Mouse (Mus musculus): ENCODE data around the gene Rhbdd2. TPM values are rescaled to one million over a fixed set of nuclear protein-coding genes. Genes with fewer than 3 reads are reported as not detected.
A peak's percentile ranks its signal among the peaks of the same experiment; 100 is the strongest.

Gene Rhbdd2
- total and polyA plus RNA-seq, 3 experiments = 18.2 to 23.9 (median 23.0) TPM

GRCm38 (mm10) chr5:135648461-135649308 lies 16.3 kb downstream of the Rhbdd2 start:
- intact Hi-C loops (cut with DNase I) = no loop called here
- H3K79me2 ChIP-seq (replicated peaks; ENCODE audit: control insufficient read depth, insufficient read depth, low read length) = no peaks in the 10 kb centered on the region
- no peak for DNase-seq
- H3K36me3 ChIP-seq (ENCODE audit: control insufficient read depth, insufficient read depth, low read length) = no peaks in the 10 kb centered on the region
- no peak overlapping the region for H3K4me3 ChIP-seq
- TF ChIP-seq EP300 (IDR thresholded peaks at IDR 0.05; ENCODE audit: insufficient read depth, low read depth, low read length) (no peak), CTCF (IDR thresholded peaks at IDR 0.05) (no peak), POLR2A (IDR thresholded peaks at IDR 0.05; ENCODE audit: insufficient read depth, low read depth, low read length) (no peak)
- H3K27me3 ChIP-seq (ENCODE audit: control insufficient read depth, insufficient read depth, low read length) = no peaks in the 10 kb centered on the region
- 70% methylated on average over 9 of the region's 9 CpGs for WGBS
- H3K4me1 ChIP-seq (ENCODE audit: control insufficient read depth, insufficient read depth, low read length) = no peaks in the 10 kb centered on the region
- H3K27ac ChIP-seq = no peak overlapping the region
- H3K9ac ChIP-seq (ENCODE audit: low read depth, low read length) = no peak overlapping the region

GRCm38 (mm10) chr5:135649309-135649633 lies 16.9 kb downstream of the Rhbdd2 start:
- no peaks in the 10 kb centered on the region for H3K36me3 ChIP-seq (ENCODE audit: control insufficient read depth, insufficient read depth, low read length)
- TF ChIP-seq EP300 (IDR thresholded peaks at IDR 0.05; ENCODE audit: insufficient read depth, low read depth, low read length) (no peak), POLR2A (IDR thresholded peaks at IDR 0.05; ENCODE audit: insufficient read depth, low read depth, low read length) (no peak), CTCF (IDR thresholded peaks at IDR 0.05) (no peak)
- no peaks in the 10 kb centered on the region for H3K4me1 ChIP-seq (ENCODE audit: control insufficient read depth, insufficient read depth, low read length)
- intact Hi-C loops (cut with DNase I) = no loop called here
- 94% methylated on average over 1 of the region's 1 CpGs for WGBS
- DNase-seq = no peak
- no peak overlapping the region for H3K27ac ChIP-seq
- no peaks in the 10 kb centered on the region for H3K27me3 ChIP-seq (ENCODE audit: control insufficient read depth, insufficient read depth, low read length)
- H3K9ac ChIP-seq (ENCODE audit: low read depth, low read length) = no peak overlapping the region
- H3K4me3 ChIP-seq = no peak overlapping the region
- no peaks in the 10 kb centered on the region for H3K79me2 ChIP-seq (replicated peaks; ENCODE audit: control insufficient read depth, insufficient read depth, low read length)

- no peak for TF ChIP-seq EP300 (IDR thresholded peaks at IDR 0.05; ENCODE audit: insufficient read depth, low read depth, low read length)
- no peak for TF ChIP-seq CTCF (IDR thresholded peaks at IDR 0.05)
- TF ChIP-seq POLR2A (IDR thresholded peaks at IDR 0.05; ENCODE audit: insufficient read depth, low read depth, low read length) = no peak
- Histone ChIP-seq H3K4me3 (no peak overlapping the region), H3K79me2 (replicated peaks; ENCODE audit: control insufficient read depth, insufficient read depth, low read length) (no peaks in the 10 kb centered on the region), H3K27me3 (ENCODE audit: control insufficient read depth, insufficient read depth, low read length) (no peaks in the 10 kb centered on the region), H3K36me3 (ENCODE audit: control insufficient read depth, insufficient read depth, low read length) (no peaks in the 10 kb centered on the region), H3K27ac (no peak overlapping the region), H3K4me1 (ENCODE audit: control insufficient read depth, insufficient read depth, low read length) (no peaks in the 10 kb centered on the region), H3K9ac (ENCODE audit: low read depth, low read length) (no peak overlapping the region)
- DNase-seq = no peak
- intact Hi-C loops (cut with DNase I) = no loop called here
- 92% methylated on average over 3 of the region's 3 CpGs for WGBS
These were observed 19.1 kb downstream of the Rhbdd2 start for GRCm38 (mm10) chr5:135651536-135651935.

GRCm38 (mm10) chr5:135653209-135653608 lies 20.8 kb downstream of the Rhbdd2 start:
- WGBS = 65% methylated on average over 2 of the region's 2 CpGs
- DNase-seq = no peak
- intact Hi-C loops (cut with DNase I) = no loop called here

GRCm38 (mm10) chr5:135656046-135656445 lies 23.6 kb downstream of the Rhbdd2 start:
- Histone ChIP-seq H3K79me2 (replicated peaks; ENCODE audit: control insufficient read depth, insufficient read depth, low read length) (no peaks in the 10 kb centered on the region), H3K36me3 (ENCODE audit: control insufficient read depth, insufficient read depth, low read length) (no peaks in the 10 kb centered on the region), H3K27me3 (ENCODE audit: control insufficient read depth, insufficient read depth, low read length) (no peaks in the 10 kb centered on the region; the same call in 1 of the 2 replicates), H3K4me1 (ENCODE audit: control insufficient read depth, insufficient read depth, low read length) (no peaks in the 10 kb centered on the region), H3K9ac (ENCODE audit: low read depth, low read length) (no peak overlapping the region), H3K27ac (no peak overlapping the region), H3K4me3 (no peak overlapping the region)
- TF ChIP-seq CTCF (IDR thresholded peaks at IDR 0.05) = no peak
- no peak for TF ChIP-seq POLR2A (IDR thresholded peaks at IDR 0.05; ENCODE audit: insufficient read depth, low read depth, low read length)
- 0 out of 2 replicates have a peak, but pooled peaks have one; percentile 52 for TF ChIP-seq EP300 (IDR thresholded peaks at IDR 0.05; ENCODE audit: insufficient read depth, low read depth, low read length)
- no peak for DNase-seq
- WGBS = 69% methylated on average over 5 of the region's 5 CpGs
- intact Hi-C loops (cut with DNase I) = no loop called here

More at GRCm38 (mm10) chr5:135653209-135653608, 20.8 kb downstream of the Rhbdd2 start:
- TF ChIP-seq POLR2A (IDR thresholded peaks at IDR 0.05; ENCODE audit: insufficient read depth, low read depth, low read length) (no peak), CTCF (IDR thresholded peaks at IDR 0.05) (no peak), EP300 (IDR thresholded peaks at IDR 0.05; ENCODE audit: insufficient read depth, low read depth, low read length) (no peak)
- Histone ChIP-seq H3K4me3 (no peak overlapping the region), H3K79me2 (replicated peaks; ENCODE audit: control insufficient read depth, insufficient read depth, low read length) (no peaks in the 10 kb centered on the region), H3K4me1 (ENCODE audit: control insufficient read depth, insufficient read depth, low read length) (no peaks in the 10 kb centered on the region), H3K36me3 (ENCODE audit: control insufficient read depth, insufficient read depth, low read length) (no peaks in the 10 kb centered on the region), H3K27me3 (ENCODE audit: control insufficient read depth, insufficient read depth, low read length) (no peaks in the 10 kb centered on the region), H3K27ac (no peak overlapping the region), H3K9ac (ENCODE audit: low read depth, low read length) (no peak overlapping the region)

GRCm38 (mm10) chr5:135657128-135657527 lies 24.7 kb downstream of the Rhbdd2 start:
- Histone ChIP-seq H3K27ac (no peak overlapping the region), H3K4me3 (no peak overlapping the region), H3K79me2 (replicated peaks; ENCODE audit: control insufficient read depth, insufficient read depth, low read length) (no peaks in the 10 kb centered on the region), H3K4me1 (ENCODE audit: control insufficient read depth, insufficient read depth, low read length) (no peaks in the 10 kb centered on the region), H3K9ac (ENCODE audit: low read depth, low read length) (no peak overlapping the region), H3K27me3 (ENCODE audit: control insufficient read depth, insufficient read depth, low read length) (no peaks in the 10 kb centered on the region; the same call in 1 of the 2 replicates), H3K36me3 (ENCODE audit: control insufficient read depth, insufficient read depth, low read length) (no peaks in the 10 kb centered on the region)
- 88% methylated on average over 5 of the region's 5 CpGs for WGBS
- TF ChIP-seq POLR2A (IDR thresholded peaks at IDR 0.05; ENCODE audit: insufficient read depth, low read depth, low read length) = no peak
- no peak for TF ChIP-seq EP300 (IDR thresholded peaks at IDR 0.05; ENCODE audit: insufficient read depth, low read depth, low read length)
- no peak for TF ChIP-seq CTCF (IDR thresholded peaks at IDR 0.05)
- no peak for DNase-seq
- intact Hi-C loops (cut with DNase I) = no loop called here
